Mouse (Mus musculus): Measurements from ENCODE around the gene Inpp4b. TPM values are rescaled to one million over a fixed set of nuclear protein-coding genes. Genes with fewer than 3 reads are reported as not detected.

Inpp4b gene
- polyA plus RNA-seq, 1 experiment from 2014 or later = 9.1 TPM

DNA sequence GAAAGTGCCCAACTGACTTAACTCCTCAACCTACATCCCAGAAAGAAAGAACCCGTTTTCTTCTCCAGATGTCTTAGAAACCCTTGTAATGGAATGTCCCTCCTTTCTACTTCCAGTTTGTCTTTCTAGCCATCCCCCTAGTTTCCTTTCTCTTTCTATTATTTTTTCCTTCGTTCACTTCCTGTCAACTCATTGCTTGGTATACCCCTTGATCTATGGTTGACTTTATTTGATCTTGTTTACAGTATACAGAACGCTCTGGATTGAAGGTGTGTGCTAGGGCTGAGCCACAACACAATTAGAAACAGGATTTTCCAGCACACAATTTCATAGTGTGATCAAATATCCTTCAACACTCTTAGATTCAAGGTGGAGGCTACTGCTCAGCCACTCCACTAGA is 400.7 kb downstream of the Inpp4b start:
- no peak overlapping the region for H3K27ac ChIP-seq
- H3K4me1 ChIP-seq (replicated peaks; ENCODE audit: insufficient read depth, low read length) = no peaks in the 10 kb centered on the region
- ATAC-seq (replicated peaks; ENCODE audit: low FRiP score, low read depth) (no peak), DNase-seq (ENCODE audit: low spot score) (no peak)
- H3K9ac ChIP-seq (ENCODE audit: low read depth, low read length) = no peak overlapping the region
- no peak overlapping the region for H3K4me2 ChIP-seq (ENCODE audit: low read length)
- no peaks in the 10 kb centered on the region for H3K9me3 ChIP-seq (replicated peaks; ENCODE audit: low read length)
- H3K27me3 ChIP-seq (ENCODE audit: insufficient read depth, low read length) = no peaks in the 10 kb centered on the region
- 79% methylated on average over 3 of the region's 3 CpGs for WGBS
- no peak for TF ChIP-seq CTCF (IDR thresholded peaks at IDR 0.05; ENCODE audit: low read depth)
- no peak overlapping the region for H3K4me3 ChIP-seq (replicated peaks; ENCODE audit: low read depth, low read length)
- no peaks in the 10 kb centered on the region for H3K36me3 ChIP-seq (ENCODE audit: insufficient read depth, low read length)

DNA sequence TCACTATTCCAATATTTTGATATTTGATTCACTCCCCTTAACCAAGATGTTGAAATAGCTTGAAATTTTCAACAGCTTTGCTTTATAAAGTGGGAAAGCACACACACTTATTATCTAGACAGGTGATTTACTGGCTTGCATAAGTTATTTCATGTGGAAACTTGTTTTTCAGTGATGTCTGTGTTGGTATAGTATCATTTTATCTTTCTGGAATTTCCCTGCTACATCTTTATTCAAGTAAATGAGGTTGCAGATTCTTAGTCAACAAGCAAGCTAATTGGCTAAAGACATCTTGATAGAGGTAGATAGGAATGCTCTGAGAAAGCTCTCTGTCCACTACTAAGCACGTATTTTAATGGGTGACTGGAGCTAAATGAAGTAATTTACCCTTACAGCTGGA is 403.1 kb downstream of the Inpp4b start:
- no peak for TF ChIP-seq CTCF (IDR thresholded peaks at IDR 0.05; ENCODE audit: low read depth)
- Histone ChIP-seq H3K27me3 (ENCODE audit: insufficient read depth, low read length) (no peaks in the 10 kb centered on the region), H3K4me3 (replicated peaks; ENCODE audit: low read depth, low read length) (no peak overlapping the region), H3K9me3 (replicated peaks; ENCODE audit: low read length) (no peaks in the 10 kb centered on the region), H3K36me3 (ENCODE audit: insufficient read depth, low read length) (no peaks in the 10 kb centered on the region), H3K9ac (ENCODE audit: low read depth, low read length) (no peak overlapping the region), H3K4me1 (replicated peaks; ENCODE audit: insufficient read depth, low read length) (no peaks in the 10 kb centered on the region), H3K4me2 (ENCODE audit: low read length) (no peak overlapping the region), H3K27ac (no peak overlapping the region)
- DNase-seq (ENCODE audit: low spot score) = no peak
- no peak for ATAC-seq (replicated peaks; ENCODE audit: low FRiP score, low read depth)
- WGBS = 56% methylated on average over 1 of the region's 1 CpGs

DNA sequence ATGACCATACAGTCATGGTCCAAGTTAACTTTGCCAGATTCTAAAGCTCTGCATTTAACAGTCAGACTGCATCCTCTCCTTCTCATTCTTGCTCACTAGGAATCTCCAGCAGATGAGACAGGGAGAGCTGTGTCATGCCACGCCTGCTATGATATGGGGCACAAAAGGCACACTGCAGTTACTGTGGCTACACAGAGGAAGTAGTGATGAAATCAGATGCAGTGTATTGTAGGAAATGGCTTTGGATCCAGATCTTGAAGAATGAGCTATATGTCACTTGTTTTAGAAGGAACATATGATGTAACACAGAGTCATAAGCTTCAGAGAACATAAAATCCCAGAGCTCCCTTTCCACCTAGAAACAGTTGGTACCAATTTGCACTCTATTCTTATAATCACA is 408.8 kb downstream of the Inpp4b start:
- Histone ChIP-seq H3K9ac (ENCODE audit: low read depth, low read length) (no peak overlapping the region), H3K4me3 (replicated peaks; ENCODE audit: low read depth, low read length) (no peak overlapping the region), H3K9me3 (replicated peaks; ENCODE audit: low read length) (no peaks in the 10 kb centered on the region), H3K27me3 (ENCODE audit: insufficient read depth, low read length) (no peaks in the 10 kb centered on the region), H3K4me2 (ENCODE audit: low read length) (no peak overlapping the region), H3K36me3 (ENCODE audit: insufficient read depth, low read length) (no peaks in the 10 kb centered on the region), H3K27ac (no peak overlapping the region), H3K4me1 (replicated peaks; ENCODE audit: insufficient read depth, low read length) (no peaks in the 10 kb centered on the region)
- ATAC-seq (replicated peaks; ENCODE audit: low FRiP score, low read depth) = no peak
- WGBS = 81% methylated on average over 1 of the region's 1 CpGs
- no peak for DNase-seq (ENCODE audit: low spot score)
- TF ChIP-seq CTCF (IDR thresholded peaks at IDR 0.05; ENCODE audit: low read depth) = no peak

DNA sequence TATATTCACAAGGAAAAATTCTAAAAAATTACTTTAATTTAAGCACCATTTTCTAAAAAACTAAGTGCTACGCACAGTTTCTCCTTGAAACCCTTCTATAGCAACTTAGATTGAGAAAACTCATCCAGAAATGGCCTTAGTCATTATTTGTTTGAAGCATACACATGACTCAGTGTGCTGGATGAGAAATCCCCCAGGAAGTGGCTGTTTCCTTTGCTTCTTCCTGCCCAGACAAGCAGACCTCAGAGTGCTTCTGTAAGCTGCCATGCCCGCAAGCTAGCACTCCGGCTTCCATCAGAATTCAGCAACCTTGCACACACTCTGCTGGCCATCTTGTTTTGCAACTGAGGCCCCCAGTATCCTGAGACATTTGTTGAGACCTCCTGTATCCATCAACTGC is 414.3 kb downstream of the Inpp4b start:
- no peaks in the 10 kb centered on the region for H3K9me3 ChIP-seq (replicated peaks; ENCODE audit: low read length)
- no peaks in the 10 kb centered on the region for H3K36me3 ChIP-seq (ENCODE audit: insufficient read depth, low read length)
- H3K4me2 ChIP-seq (ENCODE audit: low read length) = no peak overlapping the region
- no peak overlapping the region for H3K27ac ChIP-seq
- no peak overlapping the region for H3K4me3 ChIP-seq (replicated peaks; ENCODE audit: low read depth, low read length)
- TF ChIP-seq CTCF (IDR thresholded peaks at IDR 0.05; ENCODE audit: low read depth) = no peak
- no peaks in the 10 kb centered on the region for H3K4me1 ChIP-seq (replicated peaks; ENCODE audit: insufficient read depth, low read length)
- no peak overlapping the region for H3K9ac ChIP-seq (ENCODE audit: low read depth, low read length)
- 87% methylated on average over 3 of the region's 3 CpGs for WGBS
- ATAC-seq (replicated peaks; ENCODE audit: low FRiP score, low read depth) = no peak
- no peaks in the 10 kb centered on the region for H3K27me3 ChIP-seq (ENCODE audit: insufficient read depth, low read length)
- DNase-seq (ENCODE audit: low spot score) = no peak

DNA sequence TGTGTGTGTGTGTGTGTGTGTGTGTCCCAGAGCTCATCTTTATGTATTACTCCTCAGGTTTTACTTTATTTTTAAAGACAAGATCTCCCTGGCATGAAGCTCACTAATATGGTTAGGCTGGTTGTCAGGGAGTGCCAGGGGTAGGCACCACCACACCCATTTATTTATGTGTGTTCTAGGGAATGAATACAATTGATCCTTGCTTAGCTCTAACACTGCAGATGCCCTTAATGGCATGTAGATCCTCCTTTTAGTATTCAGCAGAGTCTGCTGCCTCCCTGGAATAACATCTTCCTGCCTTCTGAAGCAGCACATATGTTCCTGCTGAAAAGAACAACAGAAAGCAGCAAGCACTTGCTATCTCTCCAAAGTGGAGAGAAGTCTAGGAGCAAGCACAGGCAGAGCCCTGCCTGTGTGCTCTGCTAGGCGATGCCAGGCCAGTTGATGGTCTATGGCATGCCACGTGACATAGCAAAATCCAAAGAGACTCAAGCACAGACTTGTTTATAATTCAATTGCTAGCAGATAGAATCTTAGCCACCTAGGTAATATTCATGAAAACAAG is 415.3 kb downstream of the Inpp4b start:
- TF ChIP-seq CTCF (IDR thresholded peaks at IDR 0.05; ENCODE audit: low read depth) = no peak
- no peaks in the 10 kb centered on the region for H3K27me3 ChIP-seq (ENCODE audit: insufficient read depth, low read length)
- no peak overlapping the region for H3K4me3 ChIP-seq (replicated peaks; ENCODE audit: low read depth, low read length)
- H3K27ac ChIP-seq = no peak overlapping the region
- H3K4me1 ChIP-seq (replicated peaks; ENCODE audit: insufficient read depth, low read length) = no peaks in the 10 kb centered on the region
- DNase-seq (ENCODE audit: low spot score) (no peak), ATAC-seq (replicated peaks; ENCODE audit: low FRiP score, low read depth) (no peak)
- no peak overlapping the region for H3K4me2 ChIP-seq (ENCODE audit: low read length)
- no peaks in the 10 kb centered on the region for H3K9me3 ChIP-seq (replicated peaks; ENCODE audit: low read length)
- 92% methylated on average over 2 of the region's 2 CpGs for WGBS
- no peaks in the 10 kb centered on the region for H3K36me3 ChIP-seq (ENCODE audit: insufficient read depth, low read length)
- no peak overlapping the region for H3K9ac ChIP-seq (ENCODE audit: low read depth, low read length)

DNA sequence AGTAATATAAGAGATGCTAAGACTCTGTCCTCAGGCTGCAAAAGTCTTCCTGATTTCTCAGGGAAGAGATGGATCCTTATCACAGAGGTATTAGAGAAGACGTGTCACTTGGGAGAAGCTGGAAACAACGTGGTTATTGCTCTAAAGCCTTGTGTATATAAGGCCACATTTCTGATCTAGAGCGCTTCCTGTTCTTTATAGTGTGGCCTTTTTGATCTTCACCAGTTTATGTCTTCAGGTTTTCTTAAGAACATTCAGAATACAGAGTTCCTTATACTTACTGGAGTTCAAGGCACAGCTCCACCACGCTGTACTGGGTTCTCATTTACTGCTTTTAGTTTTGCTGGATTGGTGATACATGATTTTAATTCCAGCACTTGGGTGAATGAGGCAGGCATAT is 419.1 kb downstream of the Inpp4b start:
- DNase-seq (ENCODE audit: low spot score) (no peak), ATAC-seq (replicated peaks; ENCODE audit: low FRiP score, low read depth) (no peak)
- Histone ChIP-seq H3K9ac (ENCODE audit: low read depth, low read length) (no peak overlapping the region), H3K27me3 (ENCODE audit: insufficient read depth, low read length) (no peaks in the 10 kb centered on the region), H3K4me2 (ENCODE audit: low read length) (no peak overlapping the region), H3K4me1 (replicated peaks; ENCODE audit: insufficient read depth, low read length) (no peaks in the 10 kb centered on the region), H3K36me3 (ENCODE audit: insufficient read depth, low read length) (no peaks in the 10 kb centered on the region), H3K4me3 (replicated peaks; ENCODE audit: low read depth, low read length) (no peak overlapping the region), H3K27ac (no peak overlapping the region), H3K9me3 (replicated peaks; ENCODE audit: low read length) (no peaks in the 10 kb centered on the region)
- 70% methylated on average over 4 of the region's 4 CpGs for WGBS
- TF ChIP-seq CTCF (IDR thresholded peaks at IDR 0.05; ENCODE audit: low read depth) = no peak

DNA sequence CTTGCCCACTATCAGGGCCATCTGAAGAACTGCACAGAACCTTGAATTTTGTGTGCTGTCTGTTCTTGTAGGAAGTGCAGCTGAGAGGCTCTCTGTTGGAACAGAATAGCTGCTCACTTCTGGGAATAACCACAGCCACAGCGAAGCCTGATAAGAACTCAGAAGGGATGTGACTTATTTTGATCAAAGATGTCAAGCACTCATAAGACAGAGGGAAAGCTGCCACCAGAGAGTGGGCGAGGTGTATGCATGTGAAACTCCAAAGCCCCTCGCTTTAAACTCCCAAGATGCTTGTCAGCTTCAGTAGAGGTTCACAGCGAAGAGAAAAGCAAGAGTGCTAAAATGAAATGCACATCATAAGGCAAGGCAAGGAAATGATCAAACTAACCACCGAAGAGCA is 423.7 kb downstream of the Inpp4b start:
- Histone ChIP-seq H3K9ac (ENCODE audit: low read depth, low read length) (no peak overlapping the region), H3K9me3 (replicated peaks; ENCODE audit: low read length) (no peaks in the 10 kb centered on the region), H3K27ac (no peak overlapping the region), H3K4me1 (replicated peaks; ENCODE audit: insufficient read depth, low read length) (no peaks in the 10 kb centered on the region), H3K36me3 (ENCODE audit: insufficient read depth, low read length) (no peaks in the 10 kb centered on the region), H3K4me2 (ENCODE audit: low read length) (no peak overlapping the region), H3K4me3 (replicated peaks; ENCODE audit: low read depth, low read length) (no peak overlapping the region), H3K27me3 (ENCODE audit: insufficient read depth, low read length) (no peaks in the 10 kb centered on the region)
- ATAC-seq (replicated peaks; ENCODE audit: low FRiP score, low read depth) = no peak
- 90% methylated on average over 5 of the region's 5 CpGs for WGBS
- DNase-seq (ENCODE audit: low spot score) = no peak
- no peak for TF ChIP-seq CTCF (IDR thresholded peaks at IDR 0.05; ENCODE audit: low read depth)
